Mouse (Mus musculus): Measurements from ENCODE around the gene Dkk3. TPM values are rescaled to one million over a fixed set of nuclear protein-coding genes. Genes with fewer than 3 reads are reported as not detected.

Dkk3 gene
- total and polyA plus RNA-seq, 2 experiments from 2014 or later: 30.9 to 38.8 TPM

DNA sequence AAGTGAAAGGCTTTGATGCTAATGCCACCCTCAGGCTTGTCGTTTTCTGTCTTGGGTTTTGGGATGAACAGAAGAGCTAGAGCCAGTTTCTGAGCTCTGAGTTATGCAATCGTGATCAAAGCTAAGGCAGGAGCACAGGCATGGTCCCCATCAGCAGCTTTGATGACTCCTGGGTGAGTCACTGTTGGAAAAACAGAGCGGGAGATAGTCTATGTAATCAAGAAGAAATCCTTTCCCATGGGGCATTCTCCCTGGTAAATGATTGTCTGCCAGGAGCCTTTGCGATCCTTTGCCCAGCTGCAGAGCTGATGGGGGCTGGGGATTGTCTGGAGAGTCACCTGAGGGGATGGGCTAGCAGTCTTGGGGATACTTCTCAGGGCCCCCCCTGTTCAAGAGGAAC, 43.3 kb upstream of the Dkk3 start:
- Histone ChIP-seq H3K9me3 (ENCODE audit: low read length) (no peaks in the 10 kb centered on the region), H3K27ac (ENCODE audit: low read depth, low read length) (no peak overlapping the region), H3K9ac (replicated peaks; ENCODE audit: low read length, poor library complexity, severe bottlenecking) (no peak overlapping the region), H3K27me3 (ENCODE audit: insufficient read depth, low read length) (no peaks in the 10 kb centered on the region), H3K4me2 (ENCODE audit: low read depth, low read length, poor library complexity, severe bottlenecking) (no peak overlapping the region), H3K4me1 (ENCODE audit: insufficient read depth, low read length) (no peaks in the 10 kb centered on the region), H3K36me3 (ENCODE audit: insufficient read depth, low read length) (no peaks in the 10 kb centered on the region), H3K4me3 (ENCODE audit: low read depth, low read length) (no peak overlapping the region)
- WGBS: 51% methylated on average over 4 of the region's 4 CpGs
- DNase-seq (ENCODE audit: low spot score) (no peak), ATAC-seq (ENCODE audit: low FRiP score) (no peak)
- TF ChIP-seq CTCF (IDR thresholded peaks at IDR 0.05): no peak

DNA sequence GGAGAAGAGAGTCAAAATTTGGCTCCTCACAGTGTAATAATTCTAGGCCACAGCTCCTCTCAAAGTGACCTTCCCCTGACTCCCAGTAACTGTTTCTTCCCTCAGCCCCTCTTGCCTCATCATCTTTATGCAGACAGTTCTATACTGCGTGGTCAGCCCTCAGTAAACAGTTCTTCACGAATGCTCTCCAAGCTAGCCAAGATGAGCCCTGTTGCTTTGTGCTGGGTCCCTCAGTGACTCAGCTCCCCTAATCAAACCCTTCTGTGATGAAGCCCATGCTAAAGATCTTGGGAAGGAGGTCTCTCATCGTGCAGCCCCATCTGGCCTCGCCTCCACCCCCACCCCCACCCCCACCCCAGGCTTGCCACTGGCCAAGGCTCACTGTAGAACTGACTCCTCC, 41.9 kb upstream of the Dkk3 start:
- Histone ChIP-seq H3K27me3 (ENCODE audit: insufficient read depth, low read length) (no peaks in the 10 kb centered on the region), H3K4me3 (ENCODE audit: low read depth, low read length) (no peak overlapping the region), H3K36me3 (ENCODE audit: insufficient read depth, low read length) (no peaks in the 10 kb centered on the region), H3K27ac (ENCODE audit: low read depth, low read length) (no peak overlapping the region), H3K9ac (replicated peaks; ENCODE audit: low read length, poor library complexity, severe bottlenecking) (no peak overlapping the region), H3K9me3 (ENCODE audit: low read length) (no peaks in the 10 kb centered on the region), H3K4me1 (ENCODE audit: insufficient read depth, low read length) (no peaks in the 10 kb centered on the region), H3K4me2 (ENCODE audit: low read depth, low read length, poor library complexity, severe bottlenecking) (no peak overlapping the region)
- TF ChIP-seq CTCF (IDR thresholded peaks at IDR 0.05): no peak
- ATAC-seq (ENCODE audit: low FRiP score) (no peak), DNase-seq (ENCODE audit: low spot score) (no peak)
- 37% methylated on average over 4 of the region's 4 CpGs for WGBS

DNA sequence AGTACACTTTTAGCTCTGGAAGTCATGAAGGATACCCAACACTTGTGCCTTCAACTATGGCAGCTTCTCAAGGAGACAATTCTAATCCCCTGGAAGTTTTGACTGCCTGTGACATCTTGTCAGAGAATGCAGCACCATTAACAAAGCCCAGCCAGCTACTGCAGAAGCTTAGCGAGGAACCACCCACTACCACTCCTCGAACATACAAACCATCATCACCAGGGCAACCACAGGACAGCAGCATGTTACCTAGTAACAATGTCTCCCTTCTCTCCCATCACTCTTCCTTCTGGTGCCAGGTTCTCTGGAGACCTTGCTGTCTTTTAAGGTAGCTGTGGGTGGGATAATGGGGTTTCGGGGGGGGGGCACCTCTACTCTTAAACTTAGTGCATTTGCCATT, 40.5 kb upstream of the Dkk3 start:
- 35% methylated on average over 3 of the region's 3 CpGs for WGBS
- no peak overlapping the region for H3K4me3 ChIP-seq (ENCODE audit: low read depth, low read length)
- no peak overlapping the region for H3K27ac ChIP-seq (ENCODE audit: low read depth, low read length)
- no peaks in the 10 kb centered on the region for H3K9me3 ChIP-seq (ENCODE audit: low read length)
- ATAC-seq (ENCODE audit: low FRiP score) (no peak), DNase-seq (ENCODE audit: low spot score) (no peak)
- no peak for TF ChIP-seq CTCF (IDR thresholded peaks at IDR 0.05)
- no peak overlapping the region for H3K9ac ChIP-seq (replicated peaks; ENCODE audit: low read length, poor library complexity, severe bottlenecking)
- no peaks in the 10 kb centered on the region for H3K27me3 ChIP-seq (ENCODE audit: insufficient read depth, low read length)
- H3K36me3 ChIP-seq (ENCODE audit: insufficient read depth, low read length): no peaks in the 10 kb centered on the region
- H3K4me2 ChIP-seq (ENCODE audit: low read depth, low read length, poor library complexity, severe bottlenecking): no peak overlapping the region
- H3K4me1 ChIP-seq (ENCODE audit: insufficient read depth, low read length): no peaks in the 10 kb centered on the region

DNA sequence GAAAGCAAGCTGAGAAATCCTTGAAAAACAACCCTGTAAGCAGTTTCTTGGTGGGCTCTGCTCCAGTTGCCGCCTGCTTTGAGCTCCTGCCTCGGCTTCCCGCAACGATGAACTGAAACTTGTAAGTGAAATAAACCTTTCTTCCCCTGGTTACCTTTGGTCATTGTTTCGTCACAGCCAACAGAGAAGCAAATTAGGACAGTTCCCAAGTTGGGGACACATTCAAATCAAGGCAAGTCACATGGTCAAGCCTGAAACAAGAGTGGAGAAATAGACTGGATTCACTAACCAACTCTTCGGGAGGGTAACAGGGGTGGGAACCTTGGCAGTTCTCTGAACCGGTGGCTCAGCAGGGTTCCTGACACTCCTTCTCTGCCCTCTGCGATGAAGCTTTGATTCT, 38.6 kb upstream of the Dkk3 start:
- H3K4me1 ChIP-seq (ENCODE audit: insufficient read depth, low read length): no peaks in the 10 kb centered on the region
- no peak overlapping the region for H3K27ac ChIP-seq (ENCODE audit: low read depth, low read length)
- TF ChIP-seq CTCF (IDR thresholded peaks at IDR 0.05): no peak
- H3K4me2 ChIP-seq (ENCODE audit: low read depth, low read length, poor library complexity, severe bottlenecking): no peak overlapping the region
- ATAC-seq (ENCODE audit: low FRiP score): no peak
- no peak overlapping the region for H3K9ac ChIP-seq (replicated peaks; ENCODE audit: low read length, poor library complexity, severe bottlenecking)
- H3K27me3 ChIP-seq (ENCODE audit: insufficient read depth, low read length): no peaks in the 10 kb centered on the region
- H3K36me3 ChIP-seq (ENCODE audit: insufficient read depth, low read length): no peaks in the 10 kb centered on the region
- H3K9me3 ChIP-seq (ENCODE audit: low read length): no peaks in the 10 kb centered on the region
- no peak for DNase-seq (ENCODE audit: low spot score)
- 81% methylated on average over 8 of the region's 8 CpGs for WGBS
- H3K4me3 ChIP-seq (ENCODE audit: low read depth, low read length): no peak overlapping the region

DNA sequence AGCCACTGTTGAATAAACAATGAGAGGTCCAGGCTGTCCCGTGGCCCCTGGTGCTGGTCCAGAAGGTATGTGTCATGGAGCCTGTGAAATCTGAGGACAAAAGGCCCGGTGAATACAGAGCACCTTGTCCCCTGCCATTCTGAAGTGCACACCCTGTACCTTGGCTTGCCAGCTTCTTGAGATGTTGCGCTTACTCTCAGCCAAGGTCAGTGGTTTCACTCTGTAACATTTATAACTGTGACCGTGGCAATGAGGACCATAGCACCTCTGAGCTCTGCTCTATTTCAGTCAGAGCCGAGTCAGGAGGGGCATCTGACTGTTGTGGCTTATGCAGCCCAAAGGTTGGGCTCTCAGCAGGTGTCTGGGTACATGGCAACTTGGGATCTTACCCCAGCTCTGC, 35.4 kb upstream of the Dkk3 start:
- no peaks in the 10 kb centered on the region for H3K4me1 ChIP-seq (ENCODE audit: insufficient read depth, low read length)
- H3K4me2 ChIP-seq (ENCODE audit: low read depth, low read length, poor library complexity, severe bottlenecking): no peak overlapping the region
- no peak overlapping the region for H3K4me3 ChIP-seq (ENCODE audit: low read depth, low read length)
- H3K36me3 ChIP-seq (ENCODE audit: insufficient read depth, low read length): no peaks in the 10 kb centered on the region
- no peaks in the 10 kb centered on the region for H3K27me3 ChIP-seq (ENCODE audit: insufficient read depth, low read length)
- no peak overlapping the region for H3K9ac ChIP-seq (replicated peaks; ENCODE audit: low read length, poor library complexity, severe bottlenecking)
- H3K9me3 ChIP-seq (ENCODE audit: low read length): no peaks in the 10 kb centered on the region
- no peak for TF ChIP-seq CTCF (IDR thresholded peaks at IDR 0.05)
- WGBS: 82% methylated on average over 5 of the region's 5 CpGs
- H3K27ac ChIP-seq (ENCODE audit: low read depth, low read length): no peak overlapping the region
- DNase-seq (ENCODE audit: low spot score): no peak
- ATAC-seq (ENCODE audit: low FRiP score): no peak

DNA sequence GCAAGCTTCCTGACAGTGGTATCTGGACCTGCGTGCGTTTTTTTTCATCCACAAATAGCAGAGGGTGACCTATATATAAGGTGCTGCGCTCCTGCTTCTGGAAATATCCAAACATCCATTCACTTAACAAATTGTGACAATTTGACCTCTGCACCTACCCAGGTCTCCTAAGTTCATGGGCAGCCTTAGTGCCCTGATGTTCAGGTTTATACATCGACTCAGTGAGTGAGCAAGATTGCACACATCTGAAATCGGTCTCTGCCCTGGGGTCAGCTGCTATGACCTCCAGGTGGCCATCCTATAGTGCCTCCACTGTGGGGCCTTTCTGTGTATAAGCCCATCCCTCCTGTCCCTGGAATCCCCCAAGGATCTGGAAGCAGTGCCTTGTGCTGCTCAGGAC, 33.9 kb upstream of the Dkk3 start:
- 94% methylated on average over 5 of the region's 5 CpGs for WGBS

More for the DNA sequence above, 33.9 kb upstream of the Dkk3 start:
- Histone ChIP-seq H3K4me3 (ENCODE audit: low read depth, low read length) (no peak overlapping the region), H3K36me3 (ENCODE audit: insufficient read depth, low read length) (no peaks in the 10 kb centered on the region), H3K9me3 (ENCODE audit: low read length) (no peaks in the 10 kb centered on the region), H3K4me2 (ENCODE audit: low read depth, low read length, poor library complexity, severe bottlenecking) (no peak overlapping the region), H3K9ac (replicated peaks; ENCODE audit: low read length, poor library complexity, severe bottlenecking) (no peak overlapping the region), H3K27ac (ENCODE audit: low read depth, low read length) (no peak overlapping the region), H3K27me3 (ENCODE audit: insufficient read depth, low read length) (no peaks in the 10 kb centered on the region), H3K4me1 (ENCODE audit: insufficient read depth, low read length) (no peaks in the 10 kb centered on the region)
- TF ChIP-seq CTCF (IDR thresholded peaks at IDR 0.05): no peak
- no peak for ATAC-seq (ENCODE audit: low FRiP score)
- DNase-seq (ENCODE audit: low spot score): no peak
